Mouse (Mus musculus) C2C12 (cell line): ENCODE results near the gene Glmn.

Experiments
- CEBPB ChIP-seq: IDR thresholded peaks from one replicate; pipeline ENCODE4 v1.6.1; 2011; ENCODE audit warnings: low read depth, mild to moderate bottlenecking, control low read depth, moderate library complexity
- CTCF ChIP-seq: IDR thresholded peaks from one replicate; pipeline ENCODE4 v1.5.1; 2011; ENCODE audit not compliant: control insufficient read depth, insufficient read depth, insufficient read length
- FOSL1 ChIP-seq: IDR thresholded peaks from one replicate; pipeline ENCODE4 v1.8.0; 2011; ENCODE audit warnings: mild to moderate bottlenecking, low read length; ENCODE audit not compliant: poor library complexity, insufficient read depth, severe bottlenecking
- MAX ChIP-seq: IDR thresholded peaks from one replicate; pipeline ENCODE4 v1.6.1; 2011; ENCODE audit warnings: mild to moderate bottlenecking, control low read depth
- MYOD1 ChIP-seq: IDR thresholded peaks from one replicate; pipeline ENCODE4 v1.6.1; 2011; ENCODE audit warnings: low read depth; ENCODE audit not compliant: control insufficient read depth, insufficient read length
- MYOG ChIP-seq: IDR thresholded peaks from one replicate; pipeline ENCODE4 v1.6.1; 2011; ENCODE audit not compliant: control insufficient read depth, insufficient read length; ENCODE audit errors: extremely low read depth
- USF1 ChIP-seq: IDR thresholded peaks from one replicate; pipeline ENCODE4 v1.6.1; 2011; ENCODE audit warnings: low read depth, mild to moderate bottlenecking, control low read depth, moderate library complexity

- TF ChIP-seq CTCF (no peak), USF1 (no peak), MAX (no peak), MYOD1 (no peak), MYOG (no peak), CEBPB (no peak), FOSL1 (no peak)
Measured at GRCm38 (mm10) chr5:107621327-107621726, 23.6 kb upstream of the Glmn start.
